Mouse (Mus musculus) heart, embryonic 14.5 days (tissue): ENCODE measurements around the gene Atp9a. TPM values are rescaled to one million over a fixed set of nuclear protein-coding genes. Genes with fewer than 3 reads are reported as not detected.

ENCODE experiments used
- ATAC-seq: fragments of 200-750 bp; cut with Nextera tagmentation; 2 replicates; pipeline ENCODE4 v1.8.0; 2017; ENCODE audit warnings: low read depth, moderate TSS enrichment; ENCODE audit not compliant: insufficient number of reproducible peaks, insufficient read depth, low FRiP score
- H3K27ac ChIP-seq, 2 experiments: fragments of 200-500 bp in 1 of 2; fragments of 300-500 bp in 1 of 2; sonication (generic) in 1 of 2; replicated peaks in 1 of 2; 2 replicates each; pipeline ENCODE4 v1.5.1; 2012 to 2014; ENCODE audit warnings: low read depth in 2 of 2, low read length in 2 of 2, control low read depth in 1 of 2, mild to moderate bottlenecking in 1 of 2, mixed read lengths in 1 of 2; ENCODE audit not compliant: control insufficient read depth in 1 of 2, insufficient read depth in 1 of 2
- H3K27me3 ChIP-seq: fragments of 300-500 bp; sonication (generic); 2 replicates; pipeline ENCODE4 v1.6.1; 2014; ENCODE audit warnings: mild to moderate bottlenecking, low read length, control low read depth; ENCODE audit not compliant: control insufficient read depth, insufficient read depth
- H3K36me3 ChIP-seq: fragments of 300-500 bp; sonication (generic); 2 replicates; pipeline ENCODE4 v1.6.1; 2014; ENCODE audit warnings: mild to moderate bottlenecking, control low read depth, low read length, mixed read lengths; ENCODE audit not compliant: control insufficient read depth, insufficient read depth
- H3K4me1 ChIP-seq, 2 experiments: fragments of 200-500 bp in 1 of 2; fragments of 300-500 bp in 1 of 2; sonication (generic) in 1 of 2; 2 replicates each; pipeline ENCODE4 v1.6.1; 2012 to 2014; ENCODE audit warnings: low read length in 2 of 2, control low read depth in 1 of 2, mixed read lengths in 1 of 2; ENCODE audit not compliant: control insufficient read depth in 2 of 2, insufficient read depth in 2 of 2
- H3K4me2 ChIP-seq: fragments of 300-500 bp; sonication (generic); 2 replicates; pipeline ENCODE4 v1.6.1; 2014; ENCODE audit warnings: mild to moderate bottlenecking, low read length
- H3K4me3 ChIP-seq, 2 experiments: fragments of 200-500 bp in 1 of 2; fragments of 300-500 bp in 1 of 2; sonication (generic) in 1 of 2; 2 replicates each; pipeline ENCODE4 v1.5.1; 2012 to 2014; ENCODE audit warnings: low read length in 2 of 2, mild to moderate bottlenecking in 2 of 2, control low read depth in 1 of 2, low read depth in 1 of 2, moderate library complexity in 1 of 2; ENCODE audit not compliant: control insufficient read depth in 1 of 2, insufficient read depth in 1 of 2
- H3K9ac ChIP-seq: fragments of 300-500 bp; sonication (generic); 2 replicates; pipeline ENCODE4 v1.6.1; 2014; ENCODE audit warnings: mild to moderate bottlenecking, low read length
- H3K9me3 ChIP-seq: fragments of 300-500 bp; sonication (generic); 2 replicates; pipeline ENCODE4 v1.6.1; 2016; ENCODE audit warnings: low read length, control low read depth; ENCODE audit not compliant: control insufficient read depth
- WGBS: fragments of 180-500 bp; shearing (Covaris S2); extraction: QIAGEN DNeasy Blood & Tissue Kit; methylation state at CpG from one replicate; pipeline ENCODE4 v1.1.7; 2014; 5-methylcytosine and 5-hydroxymethylcytosine counted together
- polyA plus RNA-seq: library from polyadenylated mRNA; unstranded; fragments of >200 nt; fragmentation: Nextera tagmentation; extraction: Ambion mirVana; gene quantifications from 2 replicates; pipeline ENCODE4 v1.2.1, GENCODE M21; 2014

The Atp9a gene
- polyA plus RNA-seq, 1 experiment from 2014 or later = 12.9 TPM

DNA sequence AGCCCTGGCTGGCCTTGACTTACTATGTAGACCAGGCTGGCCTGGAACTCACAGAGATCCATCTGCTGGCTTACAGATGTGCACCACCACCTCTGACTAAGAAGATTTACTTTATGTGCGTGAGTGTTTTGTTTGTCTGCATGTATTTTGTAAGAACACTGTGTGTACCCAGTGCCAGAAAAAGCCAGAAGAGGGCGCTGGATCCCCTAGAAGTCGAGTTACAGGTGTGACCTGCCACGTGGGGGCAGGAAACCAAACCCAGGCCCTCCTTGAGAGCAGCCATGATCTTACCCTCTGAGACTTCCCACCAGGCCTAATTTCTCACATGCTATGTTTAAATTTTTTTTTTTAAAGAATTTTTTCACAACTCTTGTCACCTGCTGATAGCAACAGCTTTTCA is 22.5 kb downstream of the Atp9a start:
- Histone ChIP-seq H3K4me1 (no peaks in the 10 kb centered on the region), H3K4me3 (no peak overlapping the region), H3K4me2 (no peak overlapping the region), H3K27ac (no peak overlapping the region), H3K27me3 (no peaks in the 10 kb centered on the region), H3K9me3 (no peaks in the 10 kb centered on the region), H3K9ac (no peak overlapping the region), H3K36me3 (no peaks in the 10 kb centered on the region)
- ATAC-seq = no peak
- 61% methylated on average over 4 of the region's 4 CpGs for WGBS

GRCm38 (mm10) chr2:168718735-168719134 is 23.5 kb downstream of the Atp9a start:
- no peak overlapping the region for H3K9ac ChIP-seq
- ATAC-seq = no peak
- H3K9me3 ChIP-seq = no peaks in the 10 kb centered on the region
- H3K4me2 ChIP-seq = no peak overlapping the region
- H3K4me1 ChIP-seq = no peaks in the 10 kb centered on the region
- H3K36me3 ChIP-seq = no peaks in the 10 kb centered on the region
- no peaks in the 10 kb centered on the region for H3K27me3 ChIP-seq
- 74% methylated on average over 10 of the region's 10 CpGs for WGBS
- no peak overlapping the region for H3K4me3 ChIP-seq
- H3K27ac ChIP-seq = no peak overlapping the region

DNA sequence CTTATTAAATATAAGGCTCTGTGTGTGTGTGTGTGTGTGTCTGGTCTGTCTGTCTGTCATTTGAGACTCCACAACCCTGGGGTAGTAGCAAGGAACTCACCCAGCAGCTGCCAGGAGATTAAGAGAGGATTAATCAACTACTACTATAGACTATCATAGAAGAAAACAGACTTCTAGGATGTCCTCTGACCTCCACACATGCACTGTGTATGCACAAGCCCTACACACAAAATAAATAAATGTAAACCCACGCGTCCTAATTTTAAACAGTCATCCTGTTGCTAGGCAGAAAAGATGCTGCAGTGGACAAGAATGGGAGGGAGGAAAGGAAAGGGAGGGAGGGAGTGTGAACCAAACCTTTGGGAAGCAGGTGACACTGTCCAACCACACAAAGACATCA is 23.9 kb downstream of the Atp9a start:
- Histone ChIP-seq H3K36me3 (no peaks in the 10 kb centered on the region), H3K9ac (no peak overlapping the region), H3K4me1 (peaks cover 0 to under 1% of the 10 kb centered on the region in 2 experiments; a peak in 1 of 4 replicates), H3K27ac (no peak overlapping the region), H3K9me3 (no peaks in the 10 kb centered on the region), H3K4me2 (no peak overlapping the region), H3K27me3 (no peaks in the 10 kb centered on the region), H3K4me3 (no peak overlapping the region)
- peak; percentile 13; the same call in 1 of the 2 replicates for ATAC-seq
- WGBS = 98% methylated on average over 2 of the region's 2 CpGs

DNA sequence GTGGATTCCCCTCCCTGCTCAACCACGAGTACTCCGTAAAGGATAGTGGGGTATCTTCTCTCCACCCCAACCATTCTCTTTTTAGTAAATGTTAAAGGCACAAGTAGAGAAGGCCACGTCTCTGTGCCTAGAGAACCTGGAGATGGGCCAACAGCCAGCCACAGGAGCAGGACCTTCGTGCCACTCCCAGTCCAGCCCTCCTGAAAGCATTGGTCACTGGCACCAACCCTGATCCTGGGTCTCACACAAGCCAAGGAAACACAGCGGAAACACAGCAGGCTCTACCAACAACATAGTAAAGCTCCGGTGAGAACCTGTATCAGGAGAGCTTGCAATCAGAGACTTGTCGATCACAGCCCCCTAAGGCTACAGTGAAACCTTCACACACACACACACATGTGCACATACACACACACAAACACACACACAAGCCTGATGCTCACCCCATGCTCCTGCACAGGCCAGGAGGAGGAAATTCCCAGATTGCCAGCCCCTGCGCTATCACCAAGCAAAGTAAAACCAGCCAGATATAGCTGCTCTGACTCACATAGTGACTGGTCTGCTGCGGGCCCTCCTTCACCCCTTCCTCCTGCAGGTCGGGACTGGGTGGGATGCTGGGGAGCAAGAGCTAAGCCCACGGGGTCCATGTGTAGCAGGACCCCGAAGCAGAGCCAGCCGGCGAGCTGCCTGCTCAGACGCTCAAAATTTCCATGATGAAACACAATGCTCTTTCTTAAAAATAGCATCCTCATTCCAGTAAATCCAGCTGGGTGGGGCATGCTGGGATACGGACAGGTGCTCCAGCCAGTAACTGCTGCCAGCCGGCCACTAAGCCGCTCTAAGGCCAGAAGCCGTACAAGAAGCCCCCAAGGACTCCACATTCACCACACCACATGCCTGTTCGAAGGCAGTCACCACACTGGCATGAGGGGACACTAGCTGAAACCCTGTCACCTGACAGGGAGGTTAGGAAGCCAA is 29.7 kb downstream of the Atp9a start:
- H3K9ac ChIP-seq = peak overlapping the region; percentile 44; the same call in 1 of the 2 replicates
- WGBS = 38% methylated on average over 20 of the region's 20 CpGs
- H3K27ac ChIP-seq = peak overlapping the region in 1 of 2 experiments; percentile 42; a peak in 1 of 4 replicates
- H3K4me1 ChIP-seq = peaks cover 5 to 15% of the 10 kb centered on the region in 2 experiments; a peak in 3 of 4 replicates
- no peaks in the 10 kb centered on the region for H3K9me3 ChIP-seq
- peak overlapping the region; percentile 57 for H3K4me2 ChIP-seq
- ATAC-seq = no peak; the same call in 1 of the 2 replicates
- H3K36me3 ChIP-seq = 0 out of 2 replicates have a peak, but pooled peaks cover 6% of the 10 kb centered on the region
- peak overlapping the region in 1 of 2 experiments; percentile 16; a peak in 1 of 4 replicates for H3K4me3 ChIP-seq
- no peaks in the 10 kb centered on the region for H3K27me3 ChIP-seq

DNA sequence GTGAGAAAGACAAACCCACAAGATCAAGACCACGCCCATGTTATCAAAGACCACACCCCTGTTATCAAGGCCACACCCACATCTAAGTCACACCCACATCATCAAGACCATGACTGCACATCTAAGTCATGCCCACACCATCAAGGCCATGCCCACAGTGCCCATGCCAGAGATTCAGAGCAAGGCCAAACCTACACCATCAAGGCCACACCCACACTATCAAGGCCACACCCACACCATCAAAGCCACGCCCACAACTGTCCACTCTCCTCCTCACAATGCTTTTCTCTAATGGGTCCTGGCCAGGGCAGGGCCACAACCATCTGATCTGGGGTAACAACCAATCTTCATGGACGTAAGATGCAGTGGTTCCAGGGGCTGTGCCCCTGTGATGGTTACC is 31.2 kb downstream of the Atp9a start:
- H3K36me3 ChIP-seq = peaks cover 8% of the 10 kb centered on the region
- H3K27ac ChIP-seq = no peak overlapping the region
- H3K9me3 ChIP-seq = no peaks in the 10 kb centered on the region
- no peak overlapping the region for H3K4me2 ChIP-seq
- WGBS = 65% methylated on average over 3 of the region's 3 CpGs
- H3K4me1 ChIP-seq = peaks cover 5 to 15% of the 10 kb centered on the region in 2 experiments; a peak in 3 of 4 replicates
- no peak overlapping the region for H3K9ac ChIP-seq
- H3K27me3 ChIP-seq = no peaks in the 10 kb centered on the region
- no peak overlapping the region for H3K4me3 ChIP-seq
- ATAC-seq = 0 out of 2 replicates have a peak, but pooled peaks have one; percentile 26

DNA sequence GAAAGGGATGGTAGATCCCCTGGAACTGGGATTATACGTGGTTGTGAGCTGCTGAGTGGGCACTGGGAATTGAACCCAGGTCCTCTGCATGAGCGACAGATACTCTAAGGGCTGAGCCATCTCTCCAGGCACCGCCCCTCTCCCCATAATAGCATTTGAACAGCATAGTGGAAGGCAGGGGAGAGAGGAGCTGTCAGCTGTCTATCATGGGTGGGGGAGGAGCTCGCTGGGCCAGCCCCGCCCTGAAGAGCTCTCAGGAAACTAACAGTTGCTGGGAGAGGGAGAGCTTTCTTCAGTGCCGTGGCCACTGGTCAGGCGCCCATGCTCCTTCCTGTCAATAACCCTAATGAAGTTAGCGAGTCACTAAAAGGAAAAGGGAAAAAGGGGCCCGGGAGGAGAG is 34.4 kb downstream of the Atp9a start:
- H3K27me3 ChIP-seq = no peaks in the 10 kb centered on the region
- peaks cover 19% of the 10 kb centered on the region for H3K36me3 ChIP-seq
- H3K9ac ChIP-seq = no peak overlapping the region
- H3K27ac ChIP-seq = no peak overlapping the region
- no peak for ATAC-seq
- 40% methylated on average over 9 of the region's 9 CpGs for WGBS
- H3K4me1 ChIP-seq = peaks cover 2 to 9% of the 10 kb centered on the region in 2 experiments; a peak in 3 of 4 replicates
- H3K4me3 ChIP-seq = no peak overlapping the region
- H3K4me2 ChIP-seq = no peak overlapping the region
- no peaks in the 10 kb centered on the region for H3K9me3 ChIP-seq

DNA sequence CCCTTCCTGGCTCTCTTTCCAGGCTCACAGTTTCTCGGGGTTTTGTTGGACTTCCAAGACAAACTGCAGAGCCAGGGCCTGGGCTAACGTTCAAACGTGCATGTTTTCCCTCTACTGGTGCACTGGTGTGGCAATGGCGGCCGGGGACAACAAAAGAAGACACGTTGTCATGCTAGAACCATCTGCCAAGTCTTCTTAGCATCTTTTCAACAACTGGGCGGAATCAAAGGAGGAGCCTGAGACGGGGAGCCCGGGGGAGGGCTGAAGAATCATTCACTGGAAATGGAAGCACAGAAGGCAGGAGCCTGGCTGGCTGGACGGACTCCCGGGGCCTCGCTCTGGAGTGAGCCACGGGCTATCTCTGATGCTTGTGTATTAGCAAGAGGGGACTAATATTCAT is 39.9 kb downstream of the Atp9a start:
- Histone ChIP-seq H3K9ac (no peak overlapping the region), H3K27me3 (no peaks in the 10 kb centered on the region), H3K9me3 (no peaks in the 10 kb centered on the region; the same call in 1 of the 2 replicates), H3K4me3 (no peak overlapping the region), H3K27ac (no peak overlapping the region), H3K4me2 (no peak overlapping the region), H3K36me3 (peaks cover 14% of the 10 kb centered on the region), H3K4me1 (peaks cover 0 to 2% of the 10 kb centered on the region in 2 experiments; a peak in 2 of 4 replicates)
- 52% methylated on average over 13 of the region's 13 CpGs for WGBS
- no peak for ATAC-seq
